Mouse (Mus musculus) kidney, adult 11 months (tissue): ENCODE measurements around the gene Tfap2c.

ENCODE experiments used
- DNase-seq: peaks from one replicate; pipeline ENCODE4 v3.0.0; 2022

Tfap2c gene

DNA sequence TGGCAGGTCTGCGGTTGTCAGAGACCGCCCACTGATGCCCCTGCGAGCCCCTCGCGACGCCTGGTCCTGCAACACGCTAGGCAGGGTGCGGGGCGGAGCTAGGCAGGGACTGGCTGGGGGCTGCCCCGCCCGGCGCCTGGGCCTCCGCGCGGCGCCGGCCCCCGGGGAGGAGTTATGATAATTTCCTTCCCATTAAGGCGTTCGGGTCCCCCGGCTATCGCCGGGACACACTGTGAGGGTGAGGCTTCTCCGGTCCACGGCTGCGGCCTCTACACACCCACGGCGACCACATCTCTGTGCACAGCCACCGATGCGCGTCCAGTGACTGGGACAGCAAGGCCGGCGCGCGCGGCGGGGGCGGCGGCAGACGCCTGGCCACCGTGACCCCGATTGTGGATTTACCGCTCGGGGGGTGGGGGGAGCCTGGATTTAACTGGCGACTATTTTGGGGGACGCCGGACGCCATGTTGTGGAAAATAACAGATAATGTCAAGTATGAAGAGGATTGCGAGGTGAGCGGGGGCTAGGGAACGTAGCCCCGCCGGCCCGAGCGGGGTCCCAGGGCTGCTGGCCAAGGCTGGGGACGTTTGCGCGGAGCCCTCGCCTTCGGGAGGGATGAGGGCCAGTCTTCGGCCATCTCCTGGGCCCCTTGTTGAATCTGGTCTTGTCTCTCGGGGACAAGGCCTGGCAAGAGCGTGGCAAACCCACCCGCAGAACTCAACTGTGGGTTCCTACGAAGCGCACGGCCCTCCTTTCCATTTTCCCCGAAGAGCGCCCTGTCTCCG, at the start of gene Tfap2c:
Tfap2c (plus strand) TSS at position 223 of the 785 bp plus-strand sequence.
- no peak for DNase-seq

DNA sequence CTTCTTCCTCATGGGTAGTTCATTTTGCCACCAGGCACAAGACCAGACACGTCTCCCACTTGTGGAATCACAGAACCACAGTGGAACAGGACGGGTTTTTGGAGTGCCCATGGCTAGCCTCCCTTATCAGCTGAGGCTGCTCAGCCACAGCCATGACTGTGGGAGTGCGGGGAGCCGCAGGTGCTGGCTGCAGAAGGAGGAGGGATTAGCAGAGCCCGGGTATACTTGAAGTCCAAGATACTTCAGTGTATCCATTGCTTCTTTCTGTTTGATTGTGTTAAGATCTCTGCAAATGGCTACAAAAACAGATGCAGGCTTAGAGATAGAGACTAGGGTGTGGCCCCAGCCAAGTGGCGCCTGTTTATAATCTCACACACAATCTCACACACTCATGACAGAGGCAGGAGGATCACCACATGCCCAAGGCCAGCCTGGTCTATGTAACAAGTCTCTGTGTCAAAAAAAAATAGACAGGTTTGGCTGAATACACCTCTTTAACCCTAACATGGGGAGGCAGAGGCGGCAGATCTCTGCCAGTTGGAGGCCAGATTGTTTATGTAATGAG, 48.6 kb upstream of the Tfap2c start:
- DNase-seq = no peak

DNA sequence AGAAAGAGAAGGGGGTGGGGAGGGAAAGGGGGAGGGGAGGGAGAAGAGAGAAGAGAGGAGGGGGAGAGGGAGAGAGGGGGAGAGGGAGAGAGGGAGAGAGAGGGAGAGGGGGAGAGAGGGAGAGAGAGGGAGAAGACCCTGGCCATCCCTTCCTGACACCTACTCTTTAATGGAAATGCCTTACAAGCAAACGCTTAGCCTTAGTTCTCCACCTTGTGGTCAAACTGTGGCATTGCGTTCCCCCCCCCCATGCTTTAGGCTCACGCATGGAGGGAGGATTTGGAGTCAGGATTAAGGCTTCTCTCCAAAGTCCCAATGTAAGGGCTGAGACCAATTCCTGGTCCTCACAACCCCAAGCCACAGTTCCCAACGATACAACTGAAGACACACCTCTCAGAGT, 48.1 kb upstream of the Tfap2c start:
- no peak for DNase-seq

DNA sequence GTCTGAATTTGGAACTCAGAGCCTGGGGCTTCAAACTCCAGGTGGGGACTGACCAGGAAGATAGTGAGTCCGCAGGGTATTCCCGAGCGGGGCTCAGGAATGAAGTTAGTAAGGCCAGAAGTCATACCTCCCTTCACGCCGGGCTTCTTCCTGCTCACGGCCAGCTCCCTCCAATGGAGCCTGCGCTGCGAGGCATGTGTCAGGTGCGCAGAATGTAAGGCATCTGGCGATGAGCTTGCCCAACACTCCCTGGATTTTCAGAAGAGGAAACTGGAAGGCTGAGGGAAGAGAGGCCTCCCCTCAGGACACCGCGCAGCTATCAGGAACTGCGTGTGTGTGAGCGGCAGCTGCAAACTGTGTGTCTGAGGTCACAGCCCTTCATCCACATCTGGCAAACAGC, 47.2 kb upstream of the Tfap2c start:
- DNase-seq = no peak

DNA sequence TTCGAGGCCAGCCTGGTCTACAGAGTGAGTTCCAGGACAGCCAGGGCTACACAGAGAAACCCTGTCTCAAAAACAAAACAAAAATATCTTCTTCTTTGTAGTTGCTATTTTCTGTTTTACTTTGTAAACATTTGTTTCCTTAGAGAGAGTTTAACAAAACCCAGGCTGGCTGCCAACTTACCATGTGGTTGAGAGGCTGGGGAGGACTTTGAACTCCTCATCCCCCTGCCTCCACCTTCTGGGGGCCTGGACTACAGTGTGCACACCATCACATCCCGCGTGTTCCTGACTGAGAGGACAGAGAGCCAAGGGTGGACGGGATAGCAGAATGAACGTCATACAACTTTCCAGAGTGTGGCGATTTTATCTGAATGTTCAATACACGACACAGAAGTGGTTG, 43.3 kb upstream of the Tfap2c start:
- peak; percentile 40 for DNase-seq

DNA sequence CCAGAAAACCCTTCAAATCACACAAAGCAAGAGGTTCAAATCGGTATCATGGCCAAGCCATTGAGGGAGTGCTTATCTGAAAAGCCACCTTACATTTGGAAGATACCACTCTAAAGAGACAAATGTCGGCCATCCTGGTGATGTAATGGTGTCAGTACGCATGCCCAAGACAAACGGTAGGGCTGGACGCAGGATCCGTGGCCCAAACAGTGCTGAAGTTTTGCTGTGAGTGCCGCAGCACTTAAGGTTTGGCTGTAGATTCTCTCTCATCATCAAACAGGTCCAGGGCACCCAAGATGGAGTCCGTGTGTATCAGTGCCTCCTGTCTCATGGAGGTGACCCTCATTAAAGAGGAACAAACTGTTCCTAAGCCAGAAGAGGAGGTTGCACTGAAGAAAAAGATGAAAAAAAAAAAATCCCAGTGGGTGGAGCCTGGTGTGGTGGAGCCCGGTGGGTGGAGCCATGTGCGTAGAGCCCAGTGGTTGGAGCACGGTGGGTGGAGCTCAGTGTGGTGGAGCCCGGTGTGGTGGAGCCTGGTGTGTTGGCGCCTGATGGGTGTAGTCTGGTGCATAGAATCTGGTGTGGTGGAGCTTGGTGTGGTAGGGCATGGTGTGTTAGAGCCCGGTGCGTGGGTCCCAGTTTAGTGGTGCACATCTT, 39.2 kb upstream of the Tfap2c start:
- no peak for DNase-seq

DNA sequence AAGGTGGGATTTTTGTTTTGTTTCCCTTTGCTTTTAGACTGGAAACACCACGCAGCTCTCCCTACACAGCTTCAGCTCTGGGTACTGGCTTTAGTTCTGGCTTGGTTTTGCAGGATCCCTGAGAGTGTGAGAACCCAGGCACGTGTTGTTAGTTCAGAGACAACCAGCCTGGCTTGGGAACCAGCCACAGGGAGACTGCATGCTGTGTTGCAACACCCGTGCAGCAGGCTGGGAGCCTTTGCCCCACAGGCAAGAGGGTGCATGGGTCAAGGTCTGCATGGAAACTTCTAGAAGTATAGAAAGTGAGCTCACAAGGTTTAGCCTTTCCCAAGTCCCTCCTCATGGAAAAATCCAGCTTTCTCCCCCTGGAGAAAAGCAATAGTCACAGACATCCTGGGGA, 38.5 kb upstream of the Tfap2c start:
- no peak for DNase-seq

DNA sequence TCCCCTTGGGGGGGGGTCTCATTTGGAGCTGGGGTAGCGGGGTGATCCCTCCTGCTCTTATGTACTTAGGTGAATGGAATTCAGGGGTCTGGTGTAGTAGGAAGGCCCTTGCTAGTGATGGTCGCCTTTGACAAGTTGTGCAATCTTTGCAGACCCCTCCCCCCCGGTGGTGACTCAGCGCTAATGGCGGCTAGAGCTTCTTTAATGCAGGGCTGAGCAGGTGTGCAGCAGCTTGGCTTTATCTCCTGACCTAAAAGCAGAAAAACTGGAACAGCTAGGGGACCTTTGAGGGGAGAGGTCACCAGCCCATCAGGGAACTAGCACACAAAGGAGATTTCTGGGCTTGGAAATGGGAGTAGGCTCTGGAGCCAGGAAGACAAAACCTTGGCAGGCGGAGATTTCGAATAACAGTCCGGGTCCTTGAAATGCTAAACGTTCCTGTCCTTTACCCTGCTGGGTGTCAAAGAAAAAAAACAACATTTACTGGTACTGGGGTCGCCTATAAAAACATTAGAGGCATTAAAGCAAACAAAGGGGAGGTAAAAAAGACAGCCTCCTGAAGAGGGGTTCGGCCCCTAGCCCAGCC, 32.9 kb upstream of the Tfap2c start:
- no peak for DNase-seq

DNA sequence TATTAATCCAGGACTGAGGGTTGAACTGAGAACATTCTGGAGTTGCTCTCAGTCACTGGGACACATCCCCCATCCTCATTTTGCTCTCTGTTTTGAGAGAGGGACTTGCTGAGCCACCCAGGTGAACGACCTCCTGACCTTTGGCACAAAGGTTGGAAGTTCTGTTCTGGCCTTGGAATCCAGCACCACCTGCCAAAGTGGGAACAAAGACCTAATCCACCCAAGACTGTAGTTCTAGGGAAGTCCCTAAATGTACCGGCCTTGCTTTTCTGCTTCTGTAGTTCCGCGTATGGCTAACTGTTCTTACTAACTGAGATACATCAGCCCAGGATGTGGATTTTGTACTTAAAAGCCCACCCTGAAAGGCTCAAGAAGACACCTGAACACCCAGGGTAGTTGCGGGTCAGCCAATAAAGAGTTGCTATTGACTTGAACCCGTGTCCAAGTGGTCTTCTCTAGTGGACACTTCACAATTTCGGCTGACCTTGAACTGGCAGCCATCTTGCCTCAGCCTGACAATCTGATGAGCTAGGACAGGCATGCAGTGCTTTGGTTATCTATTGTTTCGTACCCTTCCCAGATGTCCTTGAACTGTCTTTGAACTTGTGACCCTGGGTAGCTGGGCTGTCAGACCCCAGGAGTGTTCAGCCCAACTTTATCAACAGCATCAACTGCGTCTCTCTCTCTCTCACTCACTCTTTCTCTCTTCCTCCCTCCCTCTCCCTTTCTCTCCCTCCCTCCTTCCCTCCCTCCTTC, 28.6 kb upstream of the Tfap2c start:
- DNase-seq = no peak

DNA sequence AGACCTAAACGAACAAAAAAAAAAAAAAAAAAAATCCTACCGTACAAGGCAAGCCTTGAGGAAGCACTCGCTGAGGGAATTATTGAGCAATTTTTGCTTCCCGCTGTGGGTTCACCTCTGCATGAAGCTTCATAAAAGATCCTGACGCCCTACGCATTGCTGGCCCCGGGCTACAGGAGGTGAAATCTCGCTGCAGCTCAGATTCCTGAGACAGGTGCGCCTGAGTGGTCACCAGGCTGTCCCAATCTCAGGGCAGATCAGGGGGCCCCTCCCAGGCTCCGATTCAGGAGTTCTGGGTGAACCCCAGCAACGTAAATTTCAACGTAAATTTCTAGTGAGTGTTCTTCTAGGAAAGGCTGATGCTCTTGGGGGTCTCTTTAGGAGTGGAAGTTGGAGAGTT, 26.9 kb upstream of the Tfap2c start:
- DNase-seq = no peak

DNA sequence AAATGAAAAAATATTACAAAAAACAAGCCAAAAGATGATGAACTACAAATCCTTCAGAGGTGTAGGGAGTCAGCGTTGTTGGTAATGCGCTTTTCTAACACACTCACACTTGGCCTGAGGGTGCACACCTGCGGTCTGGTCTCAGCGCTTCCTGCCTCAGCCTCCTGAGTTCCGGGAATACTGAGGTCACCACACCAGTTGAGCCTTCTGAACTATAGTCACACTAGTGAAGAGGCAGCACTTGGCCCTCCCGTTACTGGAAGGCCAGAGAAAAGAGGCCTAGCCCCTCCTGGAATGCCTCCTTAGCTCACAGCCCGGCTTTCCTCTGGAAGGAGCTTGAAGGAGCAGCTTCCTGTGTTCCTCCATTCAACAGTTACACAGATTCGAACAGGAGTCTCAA, 22.2 kb upstream of the Tfap2c start:
- no peak for DNase-seq

DNA sequence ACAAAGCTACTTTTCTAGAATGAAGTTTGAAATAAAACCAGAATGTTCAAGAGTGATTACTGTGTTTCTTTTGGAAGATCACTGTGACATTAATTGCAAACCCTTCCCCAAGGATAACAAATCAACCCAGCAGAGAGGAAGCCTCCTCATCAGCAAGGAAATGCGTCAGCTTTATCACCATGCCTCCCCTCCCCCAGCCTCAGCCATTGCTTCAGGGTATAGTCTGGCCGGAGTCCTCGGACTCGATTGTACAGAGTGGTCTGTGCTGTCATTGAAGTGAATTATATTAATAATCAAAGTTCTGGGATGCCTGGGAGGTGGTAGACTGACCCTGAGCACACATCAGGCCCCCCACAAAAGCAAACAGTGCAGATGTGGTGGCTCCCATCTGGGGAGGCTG, 5.4 kb upstream of the Tfap2c start:
- no peak for DNase-seq

DNA sequence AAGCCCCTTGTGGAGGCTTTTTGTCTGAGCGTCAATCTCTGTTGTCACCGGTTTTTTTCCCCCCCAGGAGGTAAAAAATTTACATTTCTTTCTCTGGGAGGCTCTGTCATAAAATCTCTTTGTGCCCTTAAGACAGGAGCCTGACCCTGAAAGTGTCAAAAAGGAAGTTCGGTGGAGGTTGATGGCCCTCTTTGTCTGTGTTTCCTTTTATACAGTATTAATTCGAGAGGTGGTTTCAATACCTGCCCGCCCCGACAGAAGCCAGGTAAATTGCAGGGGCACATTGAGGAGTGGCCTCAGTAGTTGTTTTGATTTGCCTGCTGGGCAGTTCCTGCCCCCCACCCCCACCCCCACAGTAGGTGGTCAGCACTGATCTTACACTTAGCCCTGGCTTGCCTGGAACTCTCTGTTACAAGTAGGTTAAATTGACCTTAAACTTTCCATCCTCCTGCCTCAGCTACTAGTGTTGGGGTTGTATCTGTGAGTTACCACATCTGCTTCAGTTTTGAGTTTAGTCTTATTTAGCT, 4.7 kb upstream of the Tfap2c start:
- DNase-seq = no peak

DNA sequence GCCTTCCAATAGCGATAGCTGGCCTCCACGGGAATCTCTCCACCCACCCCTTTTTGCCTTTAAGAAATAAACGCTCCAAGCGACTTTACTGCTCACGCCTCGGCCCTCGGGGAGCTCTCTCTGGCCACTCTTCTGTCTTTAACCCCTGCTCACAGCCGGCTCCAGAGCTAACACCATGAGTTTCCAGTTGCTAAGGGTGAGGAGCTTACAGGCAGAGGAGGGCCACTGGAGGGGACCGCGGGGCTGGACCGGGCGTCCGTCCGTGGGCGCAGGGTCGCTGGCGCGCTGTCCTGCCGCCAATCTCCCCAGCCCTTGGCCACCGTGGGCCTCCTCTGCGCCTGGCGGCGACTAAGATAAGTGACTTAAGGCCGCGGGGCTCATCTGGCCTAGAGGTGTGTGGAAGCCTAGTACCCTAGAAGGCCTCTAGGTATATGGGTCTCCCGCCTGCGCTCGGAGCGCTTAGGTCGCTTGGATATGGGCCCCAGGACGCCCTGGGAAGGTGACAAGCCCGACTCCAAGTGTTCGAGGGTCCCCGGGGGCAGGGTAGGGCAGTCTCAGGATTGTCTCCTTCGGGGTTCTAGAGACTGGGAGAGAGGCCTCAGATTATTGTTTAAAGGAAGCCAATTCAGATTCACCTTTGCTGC, 3.7 kb upstream of the Tfap2c start:
- DNase-seq = no peak

DNA sequence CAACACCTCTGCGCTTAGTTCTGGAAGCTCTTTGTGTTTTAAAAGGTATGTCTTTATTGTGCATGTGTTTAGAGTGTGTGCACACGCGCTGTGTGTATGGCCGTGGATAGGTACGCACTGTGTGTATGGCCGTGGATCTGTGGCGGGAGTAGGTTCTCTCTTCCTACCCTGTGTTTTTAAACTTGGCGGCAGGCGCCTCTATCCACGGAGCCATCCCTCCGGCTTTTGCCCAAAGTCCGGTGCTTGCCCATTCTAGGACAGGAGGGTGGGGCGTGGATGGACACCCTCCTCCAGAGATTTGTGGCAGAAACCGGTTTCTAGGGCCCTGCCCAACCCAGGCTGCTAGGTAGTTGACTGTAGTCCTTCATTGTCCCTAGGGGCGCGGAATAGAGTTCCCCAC, 2.8 kb upstream of the Tfap2c start:
- DNase-seq = no peak

DNA sequence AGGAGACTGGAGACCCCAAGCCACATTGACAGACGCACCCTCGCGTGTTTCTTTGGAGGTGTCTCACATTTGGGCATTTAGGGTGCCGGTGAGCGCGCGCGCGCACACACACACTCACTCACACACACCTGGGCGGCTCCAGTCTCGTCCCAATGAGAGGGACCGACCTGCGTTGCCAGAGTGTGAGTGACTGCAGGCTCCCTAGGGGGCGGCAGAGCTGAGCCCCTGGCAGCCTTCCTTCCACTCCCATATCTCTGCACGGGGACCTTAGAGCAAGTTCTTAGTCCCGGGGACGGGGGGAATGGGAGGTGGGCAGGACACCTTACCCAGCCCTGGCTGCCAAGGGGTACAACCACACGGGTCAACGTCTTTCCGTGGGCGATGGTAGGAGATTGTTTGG, 2.3 kb upstream of the Tfap2c start:
- no peak for DNase-seq

DNA sequence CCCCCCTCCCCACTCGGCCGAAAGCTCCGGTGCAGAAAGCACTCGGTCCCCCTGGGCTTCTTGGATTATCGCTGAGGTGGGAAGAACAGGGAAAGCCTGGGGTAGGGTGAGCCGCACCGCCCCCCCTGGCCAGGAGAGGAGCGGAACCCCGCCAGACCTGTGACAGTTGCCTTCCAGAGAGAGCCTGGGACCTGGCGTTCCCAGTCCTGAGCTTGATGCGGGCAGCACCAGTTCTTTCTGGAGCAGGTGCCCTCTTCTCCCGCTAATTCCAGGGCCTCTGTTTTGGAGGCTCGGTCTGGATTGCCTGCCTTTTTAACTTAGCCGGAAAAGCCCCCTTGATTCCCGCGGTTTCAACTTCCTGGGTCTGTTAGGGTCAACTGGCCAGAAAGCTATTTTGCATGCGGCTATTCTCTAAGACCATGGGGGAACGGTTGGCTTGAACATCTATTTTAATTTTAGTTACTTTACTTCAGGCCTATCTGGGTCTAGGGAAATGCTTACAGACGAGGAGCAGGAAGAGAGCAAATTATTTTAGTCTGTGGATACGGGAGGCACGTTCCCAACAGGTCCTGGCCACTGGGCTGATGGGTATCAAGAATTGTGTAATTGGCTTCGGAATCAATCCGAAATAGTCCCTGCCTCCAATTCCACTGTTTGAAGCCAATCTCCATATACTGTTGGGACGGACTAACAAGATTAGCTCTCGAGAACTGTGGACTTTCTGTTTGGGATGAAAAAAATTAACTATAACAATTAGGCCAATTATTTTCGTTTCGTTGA, 1.4 kb upstream of the Tfap2c start:
- DNase-seq = no peak

DNA sequence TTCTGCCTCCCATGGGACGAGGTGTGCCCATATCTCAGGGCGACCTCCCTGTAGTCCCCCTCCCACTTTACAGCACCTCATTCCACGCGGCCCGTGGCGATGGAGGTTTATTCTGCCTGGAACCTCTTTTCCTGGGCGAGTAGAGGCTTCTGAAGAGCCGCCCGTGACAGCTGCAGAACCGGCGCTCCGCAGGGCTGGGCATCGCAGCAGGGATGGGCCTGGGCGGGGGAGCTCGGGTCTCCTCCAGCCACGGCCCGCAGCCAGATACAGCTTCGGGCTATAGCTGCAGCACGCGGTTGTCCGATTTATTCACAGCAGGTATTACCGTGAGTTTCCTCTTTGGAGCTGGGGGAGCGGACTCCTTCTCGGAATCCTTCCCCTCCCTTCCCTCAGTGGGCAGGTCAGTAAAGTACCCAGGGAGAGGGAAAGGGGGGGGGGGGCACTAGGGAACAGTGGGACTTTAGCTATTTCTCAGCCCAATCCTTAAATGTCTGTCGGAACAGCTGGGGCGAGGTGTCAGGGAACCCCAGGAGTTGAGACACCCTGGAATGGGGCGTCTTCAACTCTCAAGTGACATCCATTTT, 629 bp upstream of the Tfap2c start:
- no peak for DNase-seq

DNA sequence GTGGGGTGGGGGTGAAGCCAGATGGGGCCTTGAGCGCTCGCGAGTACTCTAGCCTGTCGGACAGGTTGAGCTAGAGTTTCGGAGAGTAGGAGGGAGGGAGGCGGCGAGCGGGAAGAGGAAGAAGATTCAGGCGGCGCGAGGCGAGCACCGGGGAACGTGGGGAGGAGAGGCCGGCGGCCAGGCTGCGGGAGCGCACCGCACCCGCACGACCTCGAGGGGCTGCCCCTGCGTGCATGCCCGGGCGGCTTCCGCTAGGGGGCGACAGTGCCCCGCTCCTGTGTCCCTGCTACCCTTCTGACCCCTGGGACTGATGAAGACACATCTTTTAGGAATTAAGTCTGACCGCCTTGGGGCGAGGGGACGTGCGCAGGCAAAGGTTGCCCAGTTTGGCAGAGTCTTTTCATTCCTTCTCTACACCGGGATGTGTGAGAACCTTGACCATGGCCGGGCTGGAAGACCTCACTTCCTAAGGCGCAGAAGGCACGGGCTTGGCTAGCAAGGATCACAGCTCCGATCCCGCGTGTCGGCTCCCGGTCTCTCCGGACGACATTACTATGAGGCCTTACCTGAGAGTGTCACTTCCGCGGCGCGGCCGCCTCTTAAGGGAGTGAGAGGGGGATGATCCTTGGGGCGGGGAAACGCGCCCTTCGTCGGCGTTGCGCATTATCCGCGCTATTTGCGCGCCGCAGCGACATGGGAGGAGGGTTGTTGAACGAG, 1.1 kb downstream of the Tfap2c start:
- peak; percentile 23 for DNase-seq

DNA sequence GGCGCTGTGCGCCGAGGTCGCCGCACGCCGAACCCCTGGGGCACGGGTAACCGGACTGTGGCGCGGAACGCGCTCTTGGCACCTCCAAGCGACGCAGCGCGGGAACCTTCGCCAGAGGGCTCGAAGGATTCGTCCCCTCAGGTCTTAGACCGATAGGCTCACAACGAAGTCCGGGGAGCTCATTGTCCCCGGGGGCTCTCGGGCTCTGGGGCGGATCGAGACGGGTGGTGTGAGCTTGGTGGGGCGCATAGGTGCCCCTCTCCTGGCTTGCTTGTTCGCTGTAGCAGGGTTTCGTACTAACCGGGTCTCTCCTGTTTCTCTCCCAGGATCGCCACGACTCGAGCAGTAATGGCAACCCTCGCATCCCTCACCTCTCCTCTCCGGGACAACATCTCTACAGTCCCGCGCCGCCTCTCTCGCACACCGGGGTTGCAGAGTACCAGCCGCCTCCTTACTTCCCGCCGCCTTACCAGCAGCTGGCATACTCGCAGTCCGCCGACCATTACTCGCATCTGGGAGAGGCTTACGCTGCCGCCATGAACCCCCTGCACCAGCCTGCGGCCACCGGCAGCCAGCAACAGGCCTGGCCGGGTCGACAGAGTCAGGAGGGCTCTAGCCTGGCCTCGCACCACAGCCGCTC, 1.8 kb downstream of the Tfap2c start:
- no peak for DNase-seq
